Mouse (Mus musculus): ENCODE data around the gene Vsig8.

DNA sequence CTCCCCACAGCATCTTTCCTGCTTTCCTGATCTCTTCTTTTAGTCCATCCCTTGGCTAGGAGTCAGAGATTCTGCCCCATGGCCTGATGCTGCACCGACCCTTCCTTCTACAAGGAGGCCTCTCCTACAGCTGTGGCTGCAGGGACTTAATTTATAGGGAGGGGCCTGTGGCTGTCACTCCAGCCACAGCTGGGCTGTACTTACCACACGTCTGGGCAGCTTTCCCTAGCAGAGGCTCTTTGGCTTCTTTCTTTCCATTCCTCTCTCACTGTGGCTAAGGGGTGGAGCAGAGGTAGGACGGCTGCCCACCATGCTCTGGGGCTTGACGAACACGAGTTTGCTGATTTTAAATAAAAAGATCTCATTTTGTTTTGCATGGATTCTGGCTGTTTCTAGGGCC is 48.7 kb upstream of the Vsig8 start:
- no peak for TF ChIP-seq TAL1 (IDR thresholded peaks at IDR 0.05; ENCODE audit: low read length)
- TF ChIP-seq GATA1 (IDR thresholded peaks at IDR 0.05; ENCODE audit: low read length): no peak

Data from erythroblast, embryonic 14.5 days (primary cell).